Mouse (Mus musculus) limb, embryonic 14.5 days (tissue): Measurements from ENCODE around the gene Gm9112. TPM values are rescaled to one million over a fixed set of nuclear protein-coding genes. Genes with fewer than 3 reads are reported as not detected.
"Not testable (repeated sequence)": the region's sequence is repeated elsewhere in the genome, so short reads cannot be mapped to it uniquely, and the experiment has no call there.

Experiments used
- ATAC-seq: fragments of 200-750 bp; cut with Nextera tagmentation; 2 replicates; pipeline ENCODE4 v1.8.0; 2017; ENCODE audit warnings: low read depth, moderate number of reproducible peaks, moderate TSS enrichment; ENCODE audit not compliant: low FRiP score
- DNase-seq: peaks from one replicate; pipeline ENCODE4 v3.0.0-alpha.2; 2015; ENCODE audit warnings: low spot score
- H3K27ac ChIP-seq: fragments of 300-500 bp; sonication (generic); replicated peaks from 2 replicates; pipeline ENCODE4 v1.5.1; 2014; ENCODE audit warnings: low read depth, mild to moderate bottlenecking, low read length, moderate library complexity, mixed read lengths
- H3K27me3 ChIP-seq: fragments of 300-500 bp; sonication (generic); 2 replicates; pipeline ENCODE4 v1.6.1; 2014; ENCODE audit warnings: low read length, mixed read lengths; ENCODE audit not compliant: control insufficient read depth, insufficient read depth
- H3K36me3 ChIP-seq: fragments of 300-500 bp; sonication (generic); 2 replicates; pipeline ENCODE4 v1.6.1; 2014; ENCODE audit warnings: mild to moderate bottlenecking, low read length, moderate library complexity, mixed read lengths; ENCODE audit not compliant: control insufficient read depth, insufficient read depth
- H3K4me1 ChIP-seq: fragments of 300-500 bp; sonication (generic); 2 replicates; pipeline ENCODE4 v1.6.1; 2014; ENCODE audit warnings: antibody characterized with exemption, low read length, mixed read lengths; ENCODE audit not compliant: control insufficient read depth, insufficient read depth
- H3K4me2 ChIP-seq: fragments of 300-500 bp; sonication (generic); replicated peaks from 2 replicates; pipeline ENCODE4 v1.6.1; 2014; ENCODE audit warnings: low read depth, mild to moderate bottlenecking, low read length, moderate library complexity; ENCODE audit not compliant: severe bottlenecking
- H3K4me3 ChIP-seq: fragments of 300-500 bp; sonication (generic); replicated peaks from 2 replicates; pipeline ENCODE4 v1.5.1; 2014; ENCODE audit warnings: low read length
- H3K9ac ChIP-seq: fragments of 300-500 bp; sonication (generic); 2 replicates; pipeline ENCODE4 v1.6.1; 2014; ENCODE audit warnings: mild to moderate bottlenecking, low read depth, low read length, moderate library complexity; ENCODE audit not compliant: severe bottlenecking
- H3K9me3 ChIP-seq: fragments of 300-500 bp; sonication (generic); 2 replicates; pipeline ENCODE4 v1.6.1; 2016; ENCODE audit warnings: low read length; ENCODE audit not compliant: control insufficient read depth
- WGBS: fragments of 180-500 bp; shearing (Covaris S2); extraction: QIAGEN DNeasy Blood & Tissue Kit; methylation state at CpG from one replicate; pipeline ENCODE4 v1.1.7; 2014; 5-methylcytosine and 5-hydroxymethylcytosine counted together
- polyA plus RNA-seq, 2 experiments: library from polyadenylated mRNA; depleted of rRNA in 1 of 2; stranded (reverse) in 1 of 2; unstranded in 1 of 2; fragments of >200 nt; fragmentation: Nextera tagmentation in 1 of 2; extraction: Ambion mirVana in 1 of 2; gene quantifications; 2 replicates each; pipeline versions ENCODE4 v1.2.1 to v1.2.3; 2012 to 2014

Gm9112 gene
- polyA plus RNA-seq (2012; rRNA removed) (not detected in 2 replicates), polyA plus RNA-seq (2014; fragmentation: Nextera tagmentation; extraction: Ambion mirVana) (not detected in 2 replicates)

DNA sequence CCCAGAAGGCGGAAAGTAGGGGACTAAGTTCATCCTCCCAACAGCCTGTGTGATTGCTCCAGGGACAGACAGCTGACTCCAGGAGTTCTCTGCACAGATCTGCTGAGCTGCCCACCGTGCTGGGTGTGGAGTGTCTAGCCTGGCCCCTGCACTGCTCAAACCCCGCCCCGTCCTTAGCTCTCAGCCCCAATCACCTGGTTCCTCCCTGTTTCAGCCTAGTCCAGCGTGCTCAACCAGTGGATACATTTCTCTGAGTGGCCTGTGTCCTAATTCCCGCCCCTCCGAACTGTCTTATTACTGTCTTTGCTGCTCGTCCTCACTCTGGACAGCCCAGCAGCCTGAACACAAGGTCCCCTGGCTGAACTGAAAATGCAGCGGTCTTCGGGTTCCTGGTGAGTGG lies at the start of gene Gm9112, which contains the start of gene Dmrtc1b:
Gene Gm9112, minus strand, starts transcription at position 101 of the 400 bp plus-strand sequence.
Gene Dmrtc1b, plus strand, starts transcription at position 331 of the 400 bp plus-strand sequence.
- DNase-seq, H3K9ac ChIP-seq, H3K9me3 ChIP-seq, H3K27ac ChIP-seq, H3K36me3 ChIP-seq, H3K4me1 ChIP-seq, H3K4me2 ChIP-seq, ATAC-seq, H3K27me3 ChIP-seq, H3K4me3 ChIP-seq: not testable (repeated sequence)
- 85% methylated on average over 6 of the region's 10 CpGs for WGBS

DNA sequence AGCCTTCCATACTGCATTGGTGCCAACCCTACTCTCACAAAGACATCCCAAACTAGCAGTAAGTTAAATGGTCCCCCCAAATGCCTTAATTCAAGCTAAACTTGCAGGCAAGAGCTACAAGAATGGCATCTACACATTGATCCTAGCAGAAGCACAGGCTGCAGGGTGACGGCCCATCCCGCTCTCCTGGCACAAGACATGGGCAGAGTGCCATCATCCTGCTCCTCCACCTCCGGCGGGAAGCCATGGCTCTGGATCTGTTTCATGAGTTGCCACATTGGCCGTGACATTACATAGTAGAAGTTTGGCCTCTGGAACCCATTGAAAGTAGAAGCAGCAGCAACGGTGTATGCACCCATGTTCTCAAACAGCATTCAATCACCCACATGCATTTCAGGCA lies 16.8 kb upstream of the Gm9112 start:
- not testable (repeated sequence) for H3K4me2 ChIP-seq, H3K9ac ChIP-seq, DNase-seq, H3K27me3 ChIP-seq, H3K36me3 ChIP-seq, H3K27ac ChIP-seq, H3K4me1 ChIP-seq, ATAC-seq, H3K4me3 ChIP-seq, H3K9me3 ChIP-seq
- 89% methylated on average over 6 of the region's 6 CpGs for WGBS

GRCm38 (mm10) chrX:102700636-102701035 lies 6.8 kb downstream of the Gm9112 start:
- not testable (repeated sequence) for H3K9ac ChIP-seq, H3K27me3 ChIP-seq, H3K4me2 ChIP-seq, H3K27ac ChIP-seq, H3K9me3 ChIP-seq, ATAC-seq, H3K4me3 ChIP-seq, H3K36me3 ChIP-seq, H3K4me1 ChIP-seq, DNase-seq
- 65% methylated on average over 3 of the region's 3 CpGs for WGBS

DNA sequence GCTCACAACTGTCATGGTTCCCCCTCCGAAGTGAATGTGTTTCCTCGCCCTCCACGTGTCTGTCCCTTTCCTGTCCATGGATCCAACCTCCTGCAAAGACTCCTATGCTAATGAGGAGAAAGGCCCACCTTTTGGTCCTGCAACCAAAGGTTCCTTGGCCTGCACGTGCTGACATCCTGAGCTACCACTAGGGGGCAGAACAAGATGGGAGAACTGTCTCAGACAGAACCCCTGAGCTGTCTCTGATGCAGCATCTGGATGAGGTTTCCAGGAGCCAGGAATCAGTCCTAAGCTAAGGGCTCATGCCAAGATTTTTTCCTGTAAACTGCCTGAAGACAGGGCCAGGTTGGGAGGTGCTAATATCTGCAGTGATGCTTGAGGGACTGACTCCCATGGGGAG lies 18.2 kb downstream of the Gm9112 start:
- WGBS, result 15% methylated on average over 4 of the region's 4 CpGs
- H3K9me3 ChIP-seq, result not testable (repeated sequence)

DNA sequence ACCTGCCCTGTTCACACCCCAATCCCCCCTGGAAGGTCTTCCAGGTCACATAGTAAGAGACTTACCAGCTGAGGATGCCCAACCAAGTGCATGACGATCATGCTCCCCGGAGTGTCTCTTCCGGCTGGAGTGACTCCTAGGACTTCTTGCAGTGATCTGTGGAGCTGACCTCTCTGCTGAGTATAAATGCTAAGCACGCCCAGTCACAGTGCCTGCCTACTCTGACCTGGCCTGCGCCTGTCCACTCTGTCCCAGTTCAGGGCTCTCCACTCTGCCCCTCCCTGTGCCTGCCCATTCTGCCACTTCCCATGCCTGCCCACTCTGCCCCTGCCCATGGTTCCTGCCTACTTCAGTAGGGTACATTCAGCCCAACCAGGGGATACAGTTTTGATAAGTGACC lies 20.6 kb downstream of the Gm9112 start, which contains the start of gene Gm3880:
Gene Gm3880, minus strand, starts transcription at position 101 of the 400 bp plus-strand sequence.
- not testable (repeated sequence) for ATAC-seq

More for the DNA sequence above, 18.2 kb downstream of the Gm9112 start:
- 0 out of 2 replicates have a peak, but pooled peaks have one; percentile 57 for ATAC-seq
- H3K9ac ChIP-seq, H3K4me3 ChIP-seq, H3K4me1 ChIP-seq, DNase-seq, H3K27ac ChIP-seq, H3K4me2 ChIP-seq, H3K36me3 ChIP-seq, H3K27me3 ChIP-seq: not testable (repeated sequence)

DNA sequence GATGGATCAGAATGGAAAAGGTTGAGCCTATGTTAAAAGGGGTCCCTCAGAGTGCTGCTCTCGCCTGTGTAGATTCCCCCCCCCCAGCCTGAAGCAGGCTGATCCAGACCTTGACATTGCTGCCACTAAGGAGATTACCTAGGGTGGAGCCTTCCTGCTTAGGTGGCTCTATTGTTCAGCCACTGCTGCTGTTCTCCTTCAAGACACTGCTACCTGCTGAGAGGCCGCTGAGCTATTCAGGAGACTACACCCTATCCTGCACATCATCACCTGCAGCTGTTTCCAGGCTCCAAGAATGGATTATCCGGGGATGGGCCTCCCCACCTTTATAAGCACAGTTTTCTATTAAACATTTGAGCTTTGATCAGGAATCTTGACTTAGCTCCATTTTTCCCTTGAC lies 22.7 kb downstream of the Gm9112 start:
- not testable (repeated sequence) for H3K36me3 ChIP-seq, H3K9me3 ChIP-seq
- WGBS, result 60% methylated on average over 3 of the region's 3 CpGs

More for the DNA sequence above, 20.6 kb downstream of the Gm9112 start, which contains the start of gene Gm3880:
- H3K9me3 ChIP-seq, H3K4me3 ChIP-seq, DNase-seq, H3K4me2 ChIP-seq, H3K27me3 ChIP-seq, H3K27ac ChIP-seq, H3K36me3 ChIP-seq, H3K4me1 ChIP-seq, H3K9ac ChIP-seq: not testable (repeated sequence)
- WGBS, result 94% methylated on average over 4 of the region's 5 CpGs

More for the DNA sequence above, 22.7 kb downstream of the Gm9112 start:
- not testable (repeated sequence) for H3K27me3 ChIP-seq, H3K4me2 ChIP-seq, H3K27ac ChIP-seq, DNase-seq, ATAC-seq, H3K9ac ChIP-seq, H3K4me1 ChIP-seq, H3K4me3 ChIP-seq
